Mouse (Mus musculus) cerebellum, postnatal 4 days (tissue): ENCODE data around the gene Gm28372.
A peak's percentile ranks its signal among the peaks of the same experiment; 100 is the strongest.

Source experiments
- DNase-seq, 2 experiments: peaks; one replicate each; pipeline ENCODE4 v3.0.0; 2022; ENCODE audit warnings: low spot score in 2 of 2, mixed read lengths in 1 of 2

Gene Gm28372

GRCm38 (mm10) chr2:130411558-130412495 is 6.8 kb downstream of the Gm28372 start:
- peak; percentile 82 to 87 for DNase-seq

- no peak for DNase-seq
Observed at GRCm38 (mm10) chr2:130412775-130413174, 7.7 kb downstream of the Gm28372 start.

- DNase-seq, result no peak
Observed at GRCm38 (mm10) chr2:130414094-130414856, 9.2 kb downstream of the Gm28372 start.

- no peak for DNase-seq
Observed at GRCm38 (mm10) chr2:130421781-130422620, 17.0 kb downstream of the Gm28372 start.

GRCm38 (mm10) chr2:130423397-130424125 is 18.5 kb downstream of the Gm28372 start:
- peak; percentile 65 to 87 for DNase-seq

GRCm38 (mm10) chr2:130424126-130424853 is 19.3 kb downstream of the Gm28372 start, which contains the start of the genes Vps16 and Pced1a:
Gene Vps16 (plus strand): TSS chr2:130424339.
Gene Pced1a (minus strand): TSS chr2:130424701.
- DNase-seq, result peak; percentile 85 to 90

- DNase-seq, result no peak
Observed at GRCm38 (mm10) chr2:130425112-130425511, 20.1 kb downstream of the Gm28372 start.

GRCm38 (mm10) chr2:130429851-130430250 is 24.8 kb downstream of the Gm28372 start:
- no peak for DNase-seq

- no peak for DNase-seq
Observed at GRCm38 (mm10) chr2:130430484-130430883, 25.4 kb downstream of the Gm28372 start.

- DNase-seq, result no peak
Observed at GRCm38 (mm10) chr2:130432157-130432556, 27.1 kb downstream of the Gm28372 start.

- DNase-seq, result peak in 1 of 2 experiments; percentile 49
Observed at GRCm38 (mm10) chr2:130433152-130433551, 28.1 kb downstream of the Gm28372 start.

- DNase-seq, result no peak
Observed at GRCm38 (mm10) chr2:130436769-130437168, 31.7 kb downstream of the Gm28372 start.

GRCm38 (mm10) chr2:130438861-130439260 is 33.8 kb downstream of the Gm28372 start:
- DNase-seq, result no peak

- DNase-seq, result no peak
Observed at GRCm38 (mm10) chr2:130439840-130440480, 34.9 kb downstream of the Gm28372 start.

GRCm38 (mm10) chr2:130442162-130442561 is 37.1 kb downstream of the Gm28372 start:
- no peak for DNase-seq

GRCm38 (mm10) chr2:130448449-130448848 is 43.4 kb downstream of the Gm28372 start:
- DNase-seq, result no peak

GRCm38 (mm10) chr2:130449021-130449793 is 44.2 kb downstream of the Gm28372 start:
- DNase-seq, result no peak

GRCm38 (mm10) chr2:130449794-130450433 is 44.9 kb downstream of the Gm28372 start, which contains the start of gene Ptpra:
Gene Ptpra (plus strand): TSS chr2:130450278.
- DNase-seq, result peak; percentile 82 to 92
